Mouse (Mus musculus) lung, embryonic 16.5 days (tissue): ENCODE measurements at regions not wholly inside any gene's neighbourhood (a gene's known extent, or its start where the extent isn't known, plus 50 kb on each side); places are given as distances from the start of the nearest gene placed in this dataset.
"Not testable (repeated sequence)": the region's sequence is repeated elsewhere in the genome, so short reads cannot be mapped to it uniquely, and the experiment has no call there.

ENCODE experiments used
- ATAC-seq: fragments of 200-750 bp; cut with Nextera tagmentation; 2 replicates; pipeline ENCODE4 v1.8.0; 2017; ENCODE audit warnings: low read depth, mild to moderate bottlenecking, moderate library complexity
- H3K27ac ChIP-seq: fragments of 300-500 bp; sonication (generic); 2 replicates; pipeline ENCODE4 v1.5.1; 2014; ENCODE audit warnings: mild to moderate bottlenecking, control low read depth, low read length
- H3K27me3 ChIP-seq: fragments of 300-500 bp; sonication (generic); 2 replicates; pipeline ENCODE4 v1.6.1; 2014; ENCODE audit warnings: low read depth, low read length, mixed read lengths; ENCODE audit not compliant: control insufficient read depth, insufficient read depth
- H3K36me3 ChIP-seq: fragments of 300-500 bp; sonication (generic); 2 replicates; pipeline ENCODE4 v1.6.1; 2014; ENCODE audit warnings: low read length; ENCODE audit not compliant: control insufficient read depth, insufficient read depth
- H3K4me1 ChIP-seq: fragments of 300-500 bp; sonication (generic); replicated peaks from 2 replicates; pipeline ENCODE4 v1.6.1; 2014; ENCODE audit warnings: low read length, mixed read lengths; ENCODE audit not compliant: control insufficient read depth, insufficient read depth
- H3K4me2 ChIP-seq: fragments of 300-500 bp; sonication (generic); 2 replicates; pipeline ENCODE4 v1.6.1; 2014; ENCODE audit warnings: low read depth, low read length, control low read depth
- H3K4me3 ChIP-seq: fragments of 300-500 bp; sonication (generic); 2 replicates; pipeline ENCODE4 v1.5.1; 2014; ENCODE audit warnings: mild to moderate bottlenecking, low read length, control low read depth
- H3K9ac ChIP-seq: fragments of 300-500 bp; sonication (generic); 2 replicates; pipeline ENCODE4 v1.6.1; 2014; ENCODE audit warnings: low read length, control low read depth
- H3K9me3 ChIP-seq: fragments of 300-500 bp; sonication (generic); 2 replicates; pipeline ENCODE4 v1.6.1; 2016; ENCODE audit warnings: low read length; ENCODE audit not compliant: control insufficient read depth
- WGBS: fragments of 180-500 bp; shearing (Covaris S2); extraction: QIAGEN DNeasy Blood & Tissue Kit; methylation state at CpG from one replicate; pipeline ENCODE4 v1.1.7; 2014; 5-methylcytosine and 5-hydroxymethylcytosine counted together

- no peak overlapping the region for H3K4me3 ChIP-seq
- H3K27ac ChIP-seq, result no peak overlapping the region
- H3K9me3 ChIP-seq, result no peaks in the 10 kb centered on the region
- no peak overlapping the region for H3K9ac ChIP-seq
- no peaks in the 10 kb centered on the region for H3K4me1 ChIP-seq
- H3K27me3 ChIP-seq, result no peaks in the 10 kb centered on the region
- no peak overlapping the region for H3K4me2 ChIP-seq
- no peak for ATAC-seq
- no peaks in the 10 kb centered on the region for H3K36me3 ChIP-seq
- WGBS, result 32% methylated on average over 3 of the region's 3 CpGs
Measured at GRCm38 (mm10) chr4:71454811-71455210, 303.0 kb downstream of the Gm11232 start.

- no peaks in the 10 kb centered on the region for H3K27me3 ChIP-seq
- H3K36me3 ChIP-seq, result no peaks in the 10 kb centered on the region
- H3K9me3 ChIP-seq, result no peaks in the 10 kb centered on the region
- no peaks in the 10 kb centered on the region for H3K4me1 ChIP-seq
- H3K4me2 ChIP-seq, result no peak overlapping the region
- no peak overlapping the region for H3K27ac ChIP-seq
- WGBS, result 50% methylated on average over 3 of the region's 3 CpGs
- no peak for ATAC-seq
- no peak overlapping the region for H3K9ac ChIP-seq
- no peak overlapping the region for H3K4me3 ChIP-seq
Measured at GRCm38 (mm10) chr4:71453499-71453898, 304.3 kb downstream of the Gm11232 start.

GRCm38 (mm10) chr4:71446461-71446860 is 311.3 kb downstream of the Gm11232 start:
- no peak overlapping the region for H3K9ac ChIP-seq
- ATAC-seq, result no peak
- no peaks in the 10 kb centered on the region for H3K36me3 ChIP-seq
- H3K4me2 ChIP-seq, result no peak overlapping the region
- no peak overlapping the region for H3K4me3 ChIP-seq
- no peaks in the 10 kb centered on the region for H3K4me1 ChIP-seq
- H3K27ac ChIP-seq, result no peak overlapping the region
- H3K27me3 ChIP-seq, result no peaks in the 10 kb centered on the region
- H3K9me3 ChIP-seq, result no peaks in the 10 kb centered on the region
- 83% methylated on average over 2 of the region's 2 CpGs for WGBS

- Histone ChIP-seq H3K9ac (no peak overlapping the region), H3K4me2 (no peak overlapping the region), H3K27me3 (no peaks in the 10 kb centered on the region), H3K4me3 (no peak overlapping the region), H3K36me3 (no peaks in the 10 kb centered on the region), H3K9me3 (no peaks in the 10 kb centered on the region), H3K27ac (no peak overlapping the region), H3K4me1 (no peaks in the 10 kb centered on the region)
- no peak for ATAC-seq
- WGBS, result 86% methylated on average over 3 of the region's 3 CpGs
Measured at GRCm38 (mm10) chr4:71431245-71431929, 326.4 kb downstream of the Gm11232 start.

- H3K9me3 ChIP-seq, H3K4me1 ChIP-seq, H3K4me3 ChIP-seq, H3K9ac ChIP-seq, H3K4me2 ChIP-seq, H3K27ac ChIP-seq, H3K27me3 ChIP-seq, H3K36me3 ChIP-seq, ATAC-seq: not testable (repeated sequence)
- 82% methylated on average over 7 of the region's 7 CpGs for WGBS
Measured at GRCm38 (mm10) chr4:71422121-71422520, 335.6 kb downstream of the Gm11232 start.

GRCm38 (mm10) chr4:71409867-71410266 is 347.9 kb downstream of the Gm11232 start:
- Histone ChIP-seq H3K27ac (no peak overlapping the region), H3K36me3 (no peaks in the 10 kb centered on the region), H3K4me3 (no peak overlapping the region), H3K4me1 (no peaks in the 10 kb centered on the region), H3K9me3 (no peaks in the 10 kb centered on the region), H3K4me2 (no peak overlapping the region), H3K27me3 (no peaks in the 10 kb centered on the region), H3K9ac (no peak overlapping the region)
- no peak for ATAC-seq

- no peak overlapping the region for H3K4me2 ChIP-seq
- 72% methylated on average over 1 of the region's 1 CpGs for WGBS
- H3K9me3 ChIP-seq, result no peaks in the 10 kb centered on the region
- H3K4me1 ChIP-seq, result no peaks in the 10 kb centered on the region
- no peak overlapping the region for H3K27ac ChIP-seq
- H3K36me3 ChIP-seq, result no peaks in the 10 kb centered on the region
- H3K27me3 ChIP-seq, result no peaks in the 10 kb centered on the region
- H3K4me3 ChIP-seq, result no peak overlapping the region
- H3K9ac ChIP-seq, result no peak overlapping the region
- no peak for ATAC-seq
Measured at GRCm38 (mm10) chr4:71390444-71390843, 367.3 kb downstream of the Gm11232 start.

- H3K4me3 ChIP-seq, result no peak overlapping the region
- no peak overlapping the region for H3K4me2 ChIP-seq
- no peaks in the 10 kb centered on the region for H3K36me3 ChIP-seq
- H3K9ac ChIP-seq, result no peak overlapping the region
- H3K27me3 ChIP-seq, result no peaks in the 10 kb centered on the region
- H3K27ac ChIP-seq, result no peak overlapping the region
- ATAC-seq, result no peak
- no peaks in the 10 kb centered on the region for H3K9me3 ChIP-seq
- 89% methylated on average over 5 of the region's 5 CpGs for WGBS
- H3K4me1 ChIP-seq, result no peaks in the 10 kb centered on the region
Measured at GRCm38 (mm10) chr4:71369276-71369675, 388.5 kb downstream of the Gm11232 start.

- Histone ChIP-seq H3K9ac (no peak overlapping the region), H3K9me3 (no peaks in the 10 kb centered on the region), H3K27ac (no peak overlapping the region), H3K4me2 (no peak overlapping the region), H3K36me3 (no peaks in the 10 kb centered on the region), H3K4me3 (no peak overlapping the region), H3K27me3 (no peaks in the 10 kb centered on the region), H3K4me1 (no peaks in the 10 kb centered on the region)
- WGBS, result 55% methylated on average over 1 of the region's 1 CpGs
- ATAC-seq, result no peak
Measured at GRCm38 (mm10) chr4:71363761-71364160, 394.0 kb downstream of the Gm11232 start.

- Histone ChIP-seq H3K27ac (no peak overlapping the region), H3K4me3 (no peak overlapping the region), H3K36me3 (no peaks in the 10 kb centered on the region), H3K27me3 (no peaks in the 10 kb centered on the region), H3K4me2 (no peak overlapping the region), H3K9me3 (no peaks in the 10 kb centered on the region), H3K4me1 (no peaks in the 10 kb centered on the region), H3K9ac (no peak overlapping the region)
- WGBS, result 54% methylated on average over 1 of the region's 1 CpGs
- no peak for ATAC-seq
Measured at GRCm38 (mm10) chr4:71357626-71358025, 400.1 kb downstream of the Gm11232 start.
